Mouse (Mus musculus): ENCODE data around the gene Ampd2.

DNA sequence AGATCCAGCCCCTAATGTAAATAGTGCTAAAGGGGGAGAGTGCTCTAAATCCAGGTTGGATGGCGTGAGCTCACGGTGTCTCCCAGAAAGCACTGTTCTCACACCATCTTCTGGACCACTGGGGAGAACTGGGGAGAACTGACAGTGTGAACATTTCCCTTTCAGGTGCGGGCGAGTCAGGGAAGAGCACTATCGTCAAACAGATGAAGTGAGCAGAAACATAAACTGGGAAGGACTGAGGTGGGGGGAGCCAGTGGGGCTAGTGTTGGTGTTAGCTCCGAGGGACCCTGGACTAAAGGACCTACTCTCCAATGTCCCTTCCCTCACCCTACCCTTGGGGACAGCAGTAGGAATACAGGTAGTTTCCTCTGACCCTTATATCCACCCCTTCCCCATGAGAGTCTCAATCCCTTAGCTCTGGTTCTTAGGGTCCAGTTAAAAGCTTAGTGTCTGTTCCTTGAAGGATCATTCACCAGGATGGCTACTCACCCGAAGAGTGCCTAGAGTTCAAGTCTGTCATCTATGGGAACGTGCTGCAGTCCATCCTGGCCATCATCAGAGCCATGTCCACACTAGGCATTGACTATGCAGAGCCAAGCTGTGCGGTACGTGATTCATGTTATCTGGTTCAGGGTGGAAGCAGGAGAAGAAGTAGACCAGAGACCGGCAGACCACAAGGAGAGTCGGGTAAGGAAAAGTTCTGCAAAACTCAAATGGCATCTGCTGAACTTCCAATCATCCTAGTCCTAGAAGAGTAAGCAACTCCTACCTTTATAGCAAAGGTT is 8.7 kb upstream of the Ampd2 start:
- TF ChIP-seq MAFK (IDR thresholded peaks at IDR 0.05; ENCODE audit: insufficient read depth, low read depth, low read length) (no peak), ZC3H11A (IDR thresholded peaks at IDR 0.05; ENCODE audit: borderline replicate concordance, low read depth, low read length) (no peak), CHD2 (IDR thresholded peaks at IDR 0.05; ENCODE audit: low read depth, low read length) (no peak)

Measured in ES-E14 (cell line).